ENCODE assay signal across 1 mouse cellular context in genomic region chr12:65172021-65172951, GRCm38 (mm10).
TF ChIP-seq lines count a peak whose summit lies in the region.

TSS of gene Mis18bp1 (minus strand) at chr12:65172604.

TF ChIP-seq in MEL, 35 proteins besides CTCF, POLR2A, EP300 and RAD21 (continued from another document):
- TF ChIP-seq TAL1 (IDR thresholded peaks at IDR 0.05; ENCODE audit: low read length) (no peak), ZMIZ1 (IDR thresholded peaks at IDR 0.05; ENCODE audit: low read depth, low read length) (peak; percentile 51; the same call in 1 of the 2 replicates), HCFC1 (IDR thresholded peaks at IDR 0.05; ENCODE audit: low read depth, low read length) (peak; percentile 93), MYB (IDR thresholded peaks at IDR 0.05; ENCODE audit: low read depth, low read length) (peak; percentile 93)
TF ChIP-seq in MEL: peak in this region for 15.
